Mouse (Mus musculus): Measurements from ENCODE around the gene Nelfa. TPM values are rescaled to one million over a fixed set of nuclear protein-coding genes. Genes with fewer than 3 reads are reported as not detected.
"Not testable (repeated sequence)": the region's sequence is repeated elsewhere in the genome, so short reads cannot be mapped to it uniquely, and the experiment has no call there.

The Nelfa gene
- polyA plus RNA-seq, 1 experiment from 2014 or later: 37.8 TPM

- WGBS: 86% methylated on average over 17 of the region's 17 CpGs
- H3K4me3 ChIP-seq (ENCODE audit: low read length): peak overlapping the region; percentile 30
- 0 out of 2 replicates have a peak, but pooled peaks cover 3% of the 10 kb centered on the region for H3K9me3 ChIP-seq (ENCODE audit: control insufficient read depth, low read length)
- H3K27me3 ChIP-seq (replicated peaks; ENCODE audit: control insufficient read depth, insufficient read depth, low read length): no peaks in the 10 kb centered on the region
- peak overlapping the region; percentile 23; the same call in 1 of the 2 replicates for H3K27ac ChIP-seq (ENCODE audit: low read depth, low read length)
- H3K36me3 ChIP-seq (ENCODE audit: control insufficient read depth, insufficient read depth, low read length): no peaks in the 10 kb centered on the region
- H3K4me2 ChIP-seq (ENCODE audit: low read length): peak overlapping the region; percentile 38
- ATAC-seq: peak; percentile 24
- no peaks in the 10 kb centered on the region for H3K4me1 ChIP-seq (ENCODE audit: control insufficient read depth, insufficient read depth, low read depth, low read length)
- no peak overlapping the region for H3K9ac ChIP-seq (ENCODE audit: low read depth, low read length)
Measured at GRCm38 (mm10) chr5:33953471-33954185, 17.4 kb upstream of the Nelfa start.

DNA sequence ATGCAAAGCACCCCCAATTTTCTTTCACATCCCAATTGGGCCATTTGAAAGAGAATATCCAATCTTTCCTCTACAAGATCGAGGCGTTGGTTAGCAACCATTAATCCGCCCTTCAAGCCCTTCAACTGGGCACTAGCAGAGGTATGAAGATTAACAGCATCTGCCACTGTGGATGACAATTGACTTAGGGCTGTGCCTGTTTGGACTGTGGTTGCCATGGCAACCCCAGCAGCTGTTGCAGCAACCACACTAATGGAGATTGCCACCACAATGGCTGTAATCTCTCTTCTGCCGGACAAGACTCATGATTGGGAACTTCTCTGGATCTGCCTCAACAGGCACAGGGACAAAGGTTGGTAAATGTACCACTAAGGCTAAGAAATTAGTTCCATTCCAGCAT lies 12.1 kb upstream of the Nelfa start:
- Histone ChIP-seq H3K9ac (ENCODE audit: low read depth, low read length) (no peak overlapping the region), H3K4me3 (ENCODE audit: low read length) (no peak overlapping the region), H3K4me1 (ENCODE audit: control insufficient read depth, insufficient read depth, low read depth, low read length) (no peaks in the 10 kb centered on the region), H3K27ac (ENCODE audit: low read depth, low read length) (no peak overlapping the region), H3K27me3 (replicated peaks; ENCODE audit: control insufficient read depth, insufficient read depth, low read length) (no peaks in the 10 kb centered on the region), H3K4me2 (ENCODE audit: low read length) (no peak overlapping the region), H3K9me3 (ENCODE audit: control insufficient read depth, low read length) (peaks cover 8% of the 10 kb centered on the region), H3K36me3 (ENCODE audit: control insufficient read depth, insufficient read depth, low read length) (peaks cover 5% of the 10 kb centered on the region)
- ATAC-seq: no peak
- 59% methylated on average over 4 of the region's 4 CpGs for WGBS

- WGBS: 86% methylated on average over 16 of the region's 16 CpGs
- H3K27ac ChIP-seq (ENCODE audit: low read depth, low read length); H3K4me1 ChIP-seq (ENCODE audit: control insufficient read depth, insufficient read depth, low read depth, low read length); H3K4me3 ChIP-seq (ENCODE audit: low read length); H3K9ac ChIP-seq (ENCODE audit: low read depth, low read length); H3K36me3 ChIP-seq (ENCODE audit: control insufficient read depth, insufficient read depth, low read length); ATAC-seq; H3K27me3 ChIP-seq (replicated peaks; ENCODE audit: control insufficient read depth, insufficient read depth, low read length); H3K4me2 ChIP-seq (ENCODE audit: low read length): not testable (repeated sequence)
- H3K9me3 ChIP-seq (ENCODE audit: control insufficient read depth, low read length): peaks cover 10% of the 10 kb centered on the region
Measured at GRCm38 (mm10) chr5:33947035-33947434, 10.8 kb upstream of the Nelfa start.

DNA sequence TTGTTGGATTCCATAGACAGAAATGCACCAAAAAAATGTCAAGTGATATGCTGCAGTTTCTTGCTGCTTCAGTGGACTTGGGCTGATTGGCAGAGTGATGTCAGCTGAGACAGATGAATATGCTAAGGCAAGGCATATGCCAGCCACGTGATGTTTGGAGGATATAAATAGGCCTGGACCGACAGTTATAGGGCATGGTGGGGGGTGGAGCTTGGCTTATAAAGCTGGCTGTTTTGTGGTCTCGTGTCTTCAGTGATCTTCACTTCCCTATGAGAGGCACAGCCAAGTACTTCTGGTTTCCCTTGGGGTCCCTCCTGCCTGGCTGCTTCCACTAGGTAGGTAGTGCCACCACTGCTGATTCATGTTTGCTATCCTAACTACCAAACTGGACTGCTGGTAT lies 2.2 kb upstream of the Nelfa start:
- Histone ChIP-seq H3K9me3 (ENCODE audit: control insufficient read depth, low read length) (peaks cover 5% of the 10 kb centered on the region; the same call in 1 of the 2 replicates), H3K4me3 (ENCODE audit: low read length) (no peak overlapping the region), H3K27ac (ENCODE audit: low read depth, low read length) (no peak overlapping the region), H3K27me3 (replicated peaks; ENCODE audit: control insufficient read depth, insufficient read depth, low read length) (no peaks in the 10 kb centered on the region), H3K4me1 (ENCODE audit: control insufficient read depth, insufficient read depth, low read depth, low read length) (peaks cover 24% of the 10 kb centered on the region), H3K36me3 (ENCODE audit: control insufficient read depth, insufficient read depth, low read length) (no peaks in the 10 kb centered on the region; the same call in 1 of the 2 replicates), H3K9ac (ENCODE audit: low read depth, low read length) (no peak overlapping the region), H3K4me2 (ENCODE audit: low read length) (no peak overlapping the region)
- no peak for ATAC-seq
- 96% methylated on average over 3 of the region's 3 CpGs for WGBS

DNA sequence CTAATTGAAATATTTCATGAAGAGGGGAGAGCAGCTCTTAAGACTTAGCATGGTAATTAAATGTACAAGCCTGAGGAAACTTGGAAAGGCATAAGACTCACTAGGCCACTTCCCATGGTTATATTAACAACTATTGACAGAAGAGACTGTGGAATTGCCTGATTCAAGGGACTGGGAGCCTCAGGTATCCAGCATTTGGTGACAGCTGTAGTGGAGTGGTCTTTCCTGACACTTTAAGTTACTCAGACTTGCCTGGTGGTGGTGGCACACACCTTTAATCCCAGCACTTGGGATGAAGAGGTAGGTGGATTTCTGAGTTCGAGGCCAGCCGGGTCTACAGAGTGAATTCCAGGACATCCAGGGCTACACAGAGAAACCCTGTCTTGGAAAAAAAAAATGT lies 1.0 kb upstream of the Nelfa start:
- H3K4me2 ChIP-seq (ENCODE audit: low read length): peak overlapping the region; percentile 73
- H3K9ac ChIP-seq (ENCODE audit: low read depth, low read length): no peak overlapping the region
- no peak for ATAC-seq
- no peaks in the 10 kb centered on the region for H3K27me3 ChIP-seq (replicated peaks; ENCODE audit: control insufficient read depth, insufficient read depth, low read length)
- peaks cover 24% of the 10 kb centered on the region for H3K4me1 ChIP-seq (ENCODE audit: control insufficient read depth, insufficient read depth, low read depth, low read length)
- H3K27ac ChIP-seq (ENCODE audit: low read depth, low read length): no peak overlapping the region
- H3K9me3 ChIP-seq (ENCODE audit: control insufficient read depth, low read length): peaks cover 4% of the 10 kb centered on the region; the same call in 1 of the 2 replicates
- H3K36me3 ChIP-seq (ENCODE audit: control insufficient read depth, insufficient read depth, low read length): no peaks in the 10 kb centered on the region; the same call in 1 of the 2 replicates
- 93% methylated on average over 2 of the region's 2 CpGs for WGBS
- no peak overlapping the region for H3K4me3 ChIP-seq (ENCODE audit: low read length)

- no peaks in the 10 kb centered on the region for H3K27me3 ChIP-seq (replicated peaks; ENCODE audit: control insufficient read depth, insufficient read depth, low read length)
- ATAC-seq: no peak; the same call in 1 of the 2 replicates
- H3K9me3 ChIP-seq (ENCODE audit: control insufficient read depth, low read length): no peaks in the 10 kb centered on the region
- peak overlapping the region; percentile 92 for H3K9ac ChIP-seq (ENCODE audit: low read depth, low read length)
- H3K36me3 ChIP-seq (ENCODE audit: control insufficient read depth, insufficient read depth, low read length): no peaks in the 10 kb centered on the region; the same call in none of the 2 replicates
- H3K4me1 ChIP-seq (ENCODE audit: control insufficient read depth, insufficient read depth, low read depth, low read length): peaks cover 24% of the 10 kb centered on the region
- under 1% methylated on average over 39 of the region's 39 CpGs for WGBS
- H3K4me2 ChIP-seq (ENCODE audit: low read length): peak overlapping the region; percentile 66
- peak overlapping the region; percentile 91 for H3K27ac ChIP-seq (ENCODE audit: low read depth, low read length)
- H3K4me3 ChIP-seq (ENCODE audit: low read length): peak overlapping the region; percentile 97
Measured at GRCm38 (mm10) chr5:33935700-33936111, 507 bp downstream of the Nelfa start.

GRCm38 (mm10) chr5:33934877-33935276 lies 1.3 kb downstream of the Nelfa start:
- H3K27ac ChIP-seq (ENCODE audit: low read depth, low read length): no peak overlapping the region
- 82% methylated on average over 7 of the region's 7 CpGs for WGBS
- no peak for ATAC-seq

GRCm38 (mm10) chr5:33934081-33934480 lies 2.1 kb downstream of the Nelfa start:
- H3K4me1 ChIP-seq (ENCODE audit: control insufficient read depth, insufficient read depth, low read depth, low read length): peaks cover 24% of the 10 kb centered on the region
- peaks cover 7% of the 10 kb centered on the region for H3K36me3 ChIP-seq (ENCODE audit: control insufficient read depth, insufficient read depth, low read length)
- H3K27ac ChIP-seq (ENCODE audit: low read depth, low read length): no peak overlapping the region
- ATAC-seq: no peak
- 91% methylated on average over 2 of the region's 2 CpGs for WGBS
- no peak overlapping the region for H3K9ac ChIP-seq (ENCODE audit: low read depth, low read length)
- no peaks in the 10 kb centered on the region for H3K9me3 ChIP-seq (ENCODE audit: control insufficient read depth, low read length)
- no peak overlapping the region for H3K4me3 ChIP-seq (ENCODE audit: low read length)
- H3K27me3 ChIP-seq (replicated peaks; ENCODE audit: control insufficient read depth, insufficient read depth, low read length): no peaks in the 10 kb centered on the region
- peak overlapping the region; percentile 66 for H3K4me2 ChIP-seq (ENCODE audit: low read length)

More at GRCm38 (mm10) chr5:33934877-33935276, 1.3 kb downstream of the Nelfa start:
- no peaks in the 10 kb centered on the region for H3K27me3 ChIP-seq (replicated peaks; ENCODE audit: control insufficient read depth, insufficient read depth, low read length)
- H3K4me2 ChIP-seq (ENCODE audit: low read length): peak overlapping the region; percentile 66
- H3K4me1 ChIP-seq (ENCODE audit: control insufficient read depth, insufficient read depth, low read depth, low read length): peaks cover 24% of the 10 kb centered on the region
- H3K9ac ChIP-seq (ENCODE audit: low read depth, low read length): no peak overlapping the region
- peaks cover 4% of the 10 kb centered on the region for H3K36me3 ChIP-seq (ENCODE audit: control insufficient read depth, insufficient read depth, low read length)
- H3K9me3 ChIP-seq (ENCODE audit: control insufficient read depth, low read length): no peaks in the 10 kb centered on the region
- H3K4me3 ChIP-seq (ENCODE audit: low read length): peak overlapping the region; percentile 97

GRCm38 (mm10) chr5:33932413-33932812 lies 3.8 kb downstream of the Nelfa start:
- peaks cover 11% of the 10 kb centered on the region for H3K36me3 ChIP-seq (ENCODE audit: control insufficient read depth, insufficient read depth, low read length)
- 71% methylated on average over 2 of the region's 2 CpGs for WGBS
- no peak overlapping the region for H3K9ac ChIP-seq (ENCODE audit: low read depth, low read length)
- H3K27ac ChIP-seq (ENCODE audit: low read depth, low read length): no peak overlapping the region
- H3K4me2 ChIP-seq (ENCODE audit: low read length): no peak overlapping the region
- no peak overlapping the region for H3K4me3 ChIP-seq (ENCODE audit: low read length)
- no peaks in the 10 kb centered on the region for H3K9me3 ChIP-seq (ENCODE audit: control insufficient read depth, low read length)
- no peak for ATAC-seq
- no peaks in the 10 kb centered on the region for H3K27me3 ChIP-seq (replicated peaks; ENCODE audit: control insufficient read depth, insufficient read depth, low read length)
- H3K4me1 ChIP-seq (ENCODE audit: control insufficient read depth, insufficient read depth, low read depth, low read length): peaks cover 24% of the 10 kb centered on the region
